Mouse (Mus musculus) limb, embryonic 14.5 days (tissue): ENCODE results near the gene Slc3a2. TPM values are rescaled to one million over a fixed set of nuclear protein-coding genes. Genes with fewer than 3 reads are reported as not detected.

ENCODE experiments used
- ATAC-seq: fragments of 200-750 bp; cut with Nextera tagmentation; 2 replicates; pipeline ENCODE4 v1.8.0; 2017; ENCODE audit warnings: low read depth, moderate number of reproducible peaks, moderate TSS enrichment; ENCODE audit not compliant: low FRiP score
- DNase-seq: peaks from one replicate; pipeline ENCODE4 v3.0.0-alpha.2; 2015; ENCODE audit warnings: low spot score
- H3K27ac ChIP-seq: fragments of 300-500 bp; sonication (generic); replicated peaks from 2 replicates; pipeline ENCODE4 v1.5.1; 2014; ENCODE audit warnings: low read depth, mild to moderate bottlenecking, low read length, moderate library complexity, mixed read lengths
- H3K27me3 ChIP-seq: fragments of 300-500 bp; sonication (generic); 2 replicates; pipeline ENCODE4 v1.6.1; 2014; ENCODE audit warnings: low read length, mixed read lengths; ENCODE audit not compliant: control insufficient read depth, insufficient read depth
- H3K36me3 ChIP-seq: fragments of 300-500 bp; sonication (generic); 2 replicates; pipeline ENCODE4 v1.6.1; 2014; ENCODE audit warnings: mild to moderate bottlenecking, low read length, moderate library complexity, mixed read lengths; ENCODE audit not compliant: control insufficient read depth, insufficient read depth
- H3K4me1 ChIP-seq: fragments of 300-500 bp; sonication (generic); 2 replicates; pipeline ENCODE4 v1.6.1; 2014; ENCODE audit warnings: antibody characterized with exemption, low read length, mixed read lengths; ENCODE audit not compliant: control insufficient read depth, insufficient read depth
- H3K4me2 ChIP-seq: fragments of 300-500 bp; sonication (generic); replicated peaks from 2 replicates; pipeline ENCODE4 v1.6.1; 2014; ENCODE audit warnings: low read depth, mild to moderate bottlenecking, low read length, moderate library complexity; ENCODE audit not compliant: severe bottlenecking
- H3K4me3 ChIP-seq: fragments of 300-500 bp; sonication (generic); replicated peaks from 2 replicates; pipeline ENCODE4 v1.5.1; 2014; ENCODE audit warnings: low read length
- H3K9ac ChIP-seq: fragments of 300-500 bp; sonication (generic); 2 replicates; pipeline ENCODE4 v1.6.1; 2014; ENCODE audit warnings: mild to moderate bottlenecking, low read depth, low read length, moderate library complexity; ENCODE audit not compliant: severe bottlenecking
- H3K9me3 ChIP-seq: fragments of 300-500 bp; sonication (generic); 2 replicates; pipeline ENCODE4 v1.6.1; 2016; ENCODE audit warnings: low read length; ENCODE audit not compliant: control insufficient read depth
- POLR2A ChIP-seq: fragments of 200-500 bp; IDR thresholded peaks from 2 replicates; pipeline ENCODE4 v1.8.0; 2012; ENCODE audit warnings: inconsistent platforms, mild to moderate bottlenecking, moderate library complexity, borderline replicate concordance; ENCODE audit not compliant: insufficient read depth, insufficient read length; ENCODE audit errors: extremely low read depth
- WGBS: fragments of 180-500 bp; shearing (Covaris S2); extraction: QIAGEN DNeasy Blood & Tissue Kit; methylation state at CpG from one replicate; pipeline ENCODE4 v1.1.7; 2014; 5-methylcytosine and 5-hydroxymethylcytosine counted together
- microRNA-seq: library from miRNA; unstranded; fragments of <30 nt; microRNA quantifications from one replicate; pipeline ENCODE4, GENCODE M21; 2016
- polyA plus RNA-seq, 2 experiments: library from polyadenylated mRNA; depleted of rRNA in 1 of 2; stranded (reverse) in 1 of 2; unstranded in 1 of 2; fragments of >200 nt; fragmentation: Nextera tagmentation in 1 of 2; extraction: Ambion mirVana in 1 of 2; gene quantifications; 2 replicates each; pipeline versions ENCODE4 v1.2.1 to v1.2.3; 2012 to 2014

Gene Slc3a2
- polyA plus RNA-seq, 2 experiments, result 109 to 111 TPM

GRCm38 (mm10) chr19:8664859-8665258 lies 58.3 kb downstream of the Slc3a2 start:
- DNase-seq (no peak), ATAC-seq (no peak)
- peak overlapping the region; percentile 16 for H3K4me2 ChIP-seq
- H3K27ac ChIP-seq, result no peak overlapping the region
- no peaks in the 10 kb centered on the region for H3K9me3 ChIP-seq
- 93% methylated on average over 3 of the region's 3 CpGs for WGBS
- H3K4me3 ChIP-seq, result peak overlapping the region; percentile 17; the same call in 1 of the 2 replicates
- H3K4me1 ChIP-seq, result 0 out of 2 replicates have a peak, but pooled peaks cover 8% of the 10 kb centered on the region
- H3K36me3 ChIP-seq, result no peaks in the 10 kb centered on the region
- no peaks in the 10 kb centered on the region; the same call in 1 of the 2 replicates for H3K27me3 ChIP-seq
- H3K9ac ChIP-seq, result no peak overlapping the region
- TF ChIP-seq POLR2A, result no peak

- DNase-seq (no peak), ATAC-seq (no peak)
- Histone ChIP-seq H3K4me3 (peak overlapping the region; percentile 17), H3K27ac (no peak overlapping the region), H3K9ac (no peak overlapping the region), H3K27me3 (no peaks in the 10 kb centered on the region; the same call in 1 of the 2 replicates), H3K4me1 (0 out of 2 replicates have a peak, but pooled peaks cover 8% of the 10 kb centered on the region), H3K9me3 (no peaks in the 10 kb centered on the region), H3K4me2 (peak overlapping the region; percentile 16), H3K36me3 (no peaks in the 10 kb centered on the region)
- 31% methylated on average over 9 of the region's 10 CpGs for WGBS
- TF ChIP-seq POLR2A, result no peak
Measured at GRCm38 (mm10) chr19:8663911-8664421, 59.2 kb downstream of the Slc3a2 start.

DNA sequence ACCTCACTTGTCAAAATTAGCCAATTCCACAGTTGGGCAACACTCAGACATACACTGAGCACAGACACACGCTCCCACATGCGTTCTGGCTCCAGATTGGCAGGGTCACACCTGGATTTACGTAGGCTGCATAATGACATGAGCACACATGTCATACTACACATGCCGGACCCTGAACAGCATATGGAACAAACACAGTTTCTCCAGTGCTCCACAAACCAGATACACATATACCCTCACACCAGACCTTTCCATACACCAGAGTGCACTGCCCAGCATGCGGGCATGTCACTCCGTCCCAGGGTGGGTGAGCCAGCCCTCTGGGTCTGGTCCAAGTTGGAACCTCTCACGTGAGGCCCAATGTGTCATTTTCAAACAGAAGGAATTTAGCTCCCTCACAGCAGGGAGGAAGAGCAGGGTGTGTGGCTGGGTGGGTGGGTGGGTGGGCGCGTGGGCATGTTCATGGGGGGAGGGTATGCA lies 59.8 kb downstream of the Slc3a2 start, which contains the start of gene Chrm1:
Chrm1 (plus strand) TSS at position 430 of the 480 bp plus-strand sequence.
- Histone ChIP-seq H3K36me3 (no peaks in the 10 kb centered on the region), H3K27me3 (no peaks in the 10 kb centered on the region; the same call in 1 of the 2 replicates), H3K4me2 (peak within 1 kb of the TSS; percentile 87), H3K4me1 (0 out of 2 replicates have a peak, but pooled peaks cover 8% of the 10 kb centered on the region), H3K9ac (0 out of 2 replicates have a peak within 1 kb of the TSS, but pooled peaks have one; percentile 57), H3K4me3 (peak within 1 kb of the TSS; percentile 46), H3K9me3 (no peaks in the 10 kb centered on the region), H3K27ac (no peak within 1 kb of the TSS)
- no peak for ATAC-seq
- no peak for TF ChIP-seq POLR2A
- DNase-seq, result no peak
- WGBS, result 67% methylated on average over 9 of the region's 9 CpGs

DNA sequence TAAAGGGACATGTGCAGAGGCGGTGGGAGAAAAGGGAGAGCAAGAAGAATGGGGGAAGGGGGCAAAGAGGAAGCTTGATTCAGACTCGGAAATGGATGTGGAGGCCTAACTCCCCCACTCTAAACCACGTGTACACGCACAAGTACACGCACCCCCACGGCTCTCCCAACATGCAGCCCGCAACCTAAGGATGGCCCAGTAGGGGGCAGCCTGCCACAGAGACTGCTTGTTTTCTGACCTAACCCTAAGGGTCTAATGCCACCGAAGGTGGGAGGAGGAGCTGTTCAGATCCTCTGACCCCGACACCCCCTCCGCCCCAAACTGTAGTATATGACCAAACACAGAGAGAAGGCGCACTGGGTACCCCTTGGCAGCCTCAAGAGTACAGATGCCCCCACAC lies 60.8 kb downstream of the Slc3a2 start:
- H3K4me3 ChIP-seq, result peak overlapping the region; percentile 46
- TF ChIP-seq POLR2A, result no peak
- H3K9ac ChIP-seq, result peak overlapping the region; percentile 57
- H3K4me2 ChIP-seq, result peak overlapping the region; percentile 87
- DNase-seq, result peak; percentile 31
- ATAC-seq, result peak; percentile 44; the same call in 1 of the 2 replicates
- no peaks in the 10 kb centered on the region for H3K9me3 ChIP-seq
- no peaks in the 10 kb centered on the region; the same call in 1 of the 2 replicates for H3K27me3 ChIP-seq
- no peak overlapping the region for H3K27ac ChIP-seq
- H3K36me3 ChIP-seq, result no peaks in the 10 kb centered on the region
- H3K4me1 ChIP-seq, result 0 out of 2 replicates have a peak, but pooled peaks cover 8% of the 10 kb centered on the region
- WGBS, result 6% methylated on average over 11 of the region's 11 CpGs

DNA sequence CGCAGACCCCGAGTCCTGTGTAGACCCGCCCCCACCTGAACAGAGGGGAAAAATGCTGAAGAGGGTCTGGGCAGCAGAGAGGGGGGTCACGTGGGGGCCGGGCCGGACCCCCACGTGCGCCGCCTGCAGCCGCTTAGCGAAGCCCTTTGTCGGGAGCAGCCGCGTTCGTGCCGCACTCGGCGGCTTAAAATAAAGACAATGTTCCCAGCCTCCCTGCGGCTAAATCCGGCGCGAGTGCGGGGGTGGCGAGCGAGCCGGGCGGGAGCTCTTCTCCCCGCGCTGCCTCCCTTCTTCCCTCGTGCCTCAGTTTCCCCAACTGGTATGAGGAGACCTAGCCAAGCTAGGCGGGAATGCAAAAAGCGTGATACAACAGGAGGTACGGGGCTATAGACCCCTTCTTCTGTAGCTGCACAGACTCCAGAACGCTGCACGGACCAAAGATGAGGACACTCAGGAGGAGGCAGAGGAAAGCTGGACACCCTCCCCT lies 61.3 kb downstream of the Slc3a2 start:
- peak overlapping the region; percentile 46 for H3K4me3 ChIP-seq
- ATAC-seq (peak; percentile 66), DNase-seq (peak; percentile 32)
- H3K27ac ChIP-seq, result no peak overlapping the region
- H3K4me1 ChIP-seq, result 0 out of 2 replicates have a peak, but pooled peaks cover 8% of the 10 kb centered on the region
- H3K36me3 ChIP-seq, result no peaks in the 10 kb centered on the region
- no peak for TF ChIP-seq POLR2A
- no peaks in the 10 kb centered on the region; the same call in 1 of the 2 replicates for H3K27me3 ChIP-seq
- no peaks in the 10 kb centered on the region for H3K9me3 ChIP-seq
- peak overlapping the region; percentile 87 for H3K4me2 ChIP-seq
- WGBS, result 2% methylated on average over 35 of the region's 35 CpGs
- peak overlapping the region; percentile 57 for H3K9ac ChIP-seq

Small RNA genes lying within 50 kb of the gene (microRNA-seq; reads per million reads assigned to microRNA genes)
- gene Mir6992, result not detected

Other genes starting within 250 kb of the Slc3a2 start
Only the 30 nearest of the 32 such genes appear.
- 0.03 TPM in 1 of 2 replicates, not detected in the other for gene Slc22a8, start 132.1 kb downstream of the Slc3a2 start, polyA plus RNA-seq (2012; rRNA removed)
- gene Slc22a8, start 132.1 kb downstream of the Slc3a2 start, polyA plus RNA-seq (2014; fragmentation: Nextera tagmentation; extraction: Ambion mirVana), result not detected in 2 replicates
- 0.03 and 0.15 TPM in 2 replicates for gene Slc22a6, start 105.3 kb downstream of the Slc3a2 start, polyA plus RNA-seq (2012; rRNA removed)
- not detected in 2 replicates for gene Slc22a6, start 105.3 kb downstream of the Slc3a2 start, polyA plus RNA-seq (2014; fragmentation: Nextera tagmentation; extraction: Ambion mirVana)
- gene Chrm1, start 59.6 kb downstream of the Slc3a2 start, polyA plus RNA-seq (2012; rRNA removed), result 0.62 and 1.1 TPM in 2 replicates
- gene Chrm1, start 59.6 kb downstream of the Slc3a2 start, polyA plus RNA-seq (2014; fragmentation: Nextera tagmentation; extraction: Ambion mirVana), result 0.36 and 0.56 TPM in 2 replicates
- 66.4 and 66.6 TPM in 2 replicates for gene Wdr74, start 12.5 kb upstream of the Slc3a2 start, polyA plus RNA-seq (2012; rRNA removed)
- gene Wdr74, start 12.5 kb upstream of the Slc3a2 start, polyA plus RNA-seq (2014; fragmentation: Nextera tagmentation; extraction: Ambion mirVana), result 85.5 and 87.2 TPM in 2 replicates
- gene 1700092M07Rik, start 17.3 kb upstream of the Slc3a2 start, polyA plus RNA-seq (2012; rRNA removed), result 1.6 and 3.2 TPM in 2 replicates
- 1.6 and 2.1 TPM in 2 replicates for gene 1700092M07Rik, start 17.3 kb upstream of the Slc3a2 start, polyA plus RNA-seq (2014; fragmentation: Nextera tagmentation; extraction: Ambion mirVana)
- gene Stx5a, start 18.0 kb upstream of the Slc3a2 start, polyA plus RNA-seq (2012; rRNA removed), result 188 and 197 TPM in 2 replicates
- 161 and 174 TPM in 2 replicates for gene Stx5a, start 18.0 kb upstream of the Slc3a2 start, polyA plus RNA-seq (2014; fragmentation: Nextera tagmentation; extraction: Ambion mirVana)
- gene Nxf1, start 33.7 kb upstream of the Slc3a2 start, polyA plus RNA-seq (2012; rRNA removed), result 263 and 265 TPM in 2 replicates
- gene Nxf1, start 33.7 kb upstream of the Slc3a2 start, polyA plus RNA-seq (2014; fragmentation: Nextera tagmentation; extraction: Ambion mirVana), result 168 and 187 TPM in 2 replicates
- 192 and 275 TPM in 2 replicates for gene Tmem223, start 47.6 kb upstream of the Slc3a2 start, polyA plus RNA-seq (2012; rRNA removed)
- 177 and 220 TPM in 2 replicates for gene Tmem223, start 47.6 kb upstream of the Slc3a2 start, polyA plus RNA-seq (2014; fragmentation: Nextera tagmentation; extraction: Ambion mirVana)
- 63.5 and 97.1 TPM in 2 replicates for gene Tmem179b, start 51.1 kb upstream of the Slc3a2 start, polyA plus RNA-seq (2012; rRNA removed)
- 83.6 and 84.2 TPM in 2 replicates for gene Tmem179b, start 51.1 kb upstream of the Slc3a2 start, polyA plus RNA-seq (2014; fragmentation: Nextera tagmentation; extraction: Ambion mirVana)
- gene Taf6l, start 63.0 kb upstream of the Slc3a2 start, polyA plus RNA-seq (2012; rRNA removed), result 22.4 and 29.1 TPM in 2 replicates
- gene Taf6l, start 63.0 kb upstream of the Slc3a2 start, polyA plus RNA-seq (2014; fragmentation: Nextera tagmentation; extraction: Ambion mirVana), result 21.3 and 21.8 TPM in 2 replicates
- 135 and 140 TPM in 2 replicates for gene Polr2g, start 75.2 kb upstream of the Slc3a2 start, polyA plus RNA-seq (2012; rRNA removed)
- 153 and 165 TPM in 2 replicates for gene Polr2g, start 75.2 kb upstream of the Slc3a2 start, polyA plus RNA-seq (2014; fragmentation: Nextera tagmentation; extraction: Ambion mirVana)
- 3.5 and 3.9 TPM in 2 replicates for gene Zbtb3, start 79.2 kb upstream of the Slc3a2 start, polyA plus RNA-seq (2012; rRNA removed)
- 5.3 and 5.6 TPM in 2 replicates for gene Zbtb3, start 79.2 kb upstream of the Slc3a2 start, polyA plus RNA-seq (2014; fragmentation: Nextera tagmentation; extraction: Ambion mirVana)
- 48.3 and 54.3 TPM in 2 replicates for gene Ttc9c, start 96.0 kb upstream of the Slc3a2 start, polyA plus RNA-seq (2012; rRNA removed)
- 41.8 and 48.5 TPM in 2 replicates for gene Ttc9c, start 96.0 kb upstream of the Slc3a2 start, polyA plus RNA-seq (2014; fragmentation: Nextera tagmentation; extraction: Ambion mirVana)
- gene Hnrnpul2, start 96.6 kb upstream of the Slc3a2 start, polyA plus RNA-seq (2012; rRNA removed), result 59.4 and 88.6 TPM in 2 replicates
- 9.5 and 9.6 TPM in 2 replicates for gene Hnrnpul2, start 96.6 kb upstream of the Slc3a2 start, polyA plus RNA-seq (2014; fragmentation: Nextera tagmentation; extraction: Ambion mirVana)
- 0.51 and 3.0 TPM in 2 replicates for gene AC129217.1, start 106.4 kb upstream of the Slc3a2 start, polyA plus RNA-seq (2012; rRNA removed)
- gene AC129217.1, start 106.4 kb upstream of the Slc3a2 start, polyA plus RNA-seq (2014; fragmentation: Nextera tagmentation; extraction: Ambion mirVana), result not detected in 2 replicates
- gene Bscl2, start 114.1 kb upstream of the Slc3a2 start, polyA plus RNA-seq (2012; rRNA removed), result 48.2 and 63.5 TPM in 2 replicates
- gene Bscl2, start 114.1 kb upstream of the Slc3a2 start, polyA plus RNA-seq (2014; fragmentation: Nextera tagmentation; extraction: Ambion mirVana), result 50.2 and 51.3 TPM in 2 replicates
- 2.2 and 2.5 TPM in 2 replicates for gene Gng3, start 115.8 kb upstream of the Slc3a2 start, polyA plus RNA-seq (2012; rRNA removed)
- 4.2 and 5.0 TPM in 2 replicates for gene Gng3, start 115.8 kb upstream of the Slc3a2 start, polyA plus RNA-seq (2014; fragmentation: Nextera tagmentation; extraction: Ambion mirVana)
- gene Lrrn4cl, start 127.4 kb upstream of the Slc3a2 start, polyA plus RNA-seq (2012; rRNA removed), result 1.9 and 2.1 TPM in 2 replicates
- 0.70 and 1.6 TPM in 2 replicates for gene Lrrn4cl, start 127.4 kb upstream of the Slc3a2 start, polyA plus RNA-seq (2014; fragmentation: Nextera tagmentation; extraction: Ambion mirVana)
- gene Ubxn1, start 148.1 kb upstream of the Slc3a2 start, polyA plus RNA-seq (2012; rRNA removed), result 84.2 and 127 TPM in 2 replicates
- gene Ubxn1, start 148.1 kb upstream of the Slc3a2 start, polyA plus RNA-seq (2014; fragmentation: Nextera tagmentation; extraction: Ambion mirVana), result 154 and 166 TPM in 2 replicates
- gene Uqcc3, start 157.6 kb upstream of the Slc3a2 start, polyA plus RNA-seq (2012; rRNA removed), result 33.9 and 51.3 TPM in 2 replicates
- gene Uqcc3, start 157.6 kb upstream of the Slc3a2 start, polyA plus RNA-seq (2014; fragmentation: Nextera tagmentation; extraction: Ambion mirVana), result 65.9 and 70.1 TPM in 2 replicates
- 6.0 and 6.1 TPM in 2 replicates for gene Lbhd1, start 160.4 kb upstream of the Slc3a2 start, polyA plus RNA-seq (2012; rRNA removed)
- 59.6 and 70.0 TPM in 2 replicates for gene Lbhd1, start 160.4 kb upstream of the Slc3a2 start, polyA plus RNA-seq (2014; fragmentation: Nextera tagmentation; extraction: Ambion mirVana)
- not detected in 2 replicates for gene Gm49403, start 160.6 kb upstream of the Slc3a2 start, polyA plus RNA-seq (2012; rRNA removed)
- not detected in 2 replicates for gene Gm49403, start 160.6 kb upstream of the Slc3a2 start, polyA plus RNA-seq (2014; fragmentation: Nextera tagmentation; extraction: Ambion mirVana)
- gene 1810009A15Rik, start 165.5 kb upstream of the Slc3a2 start, polyA plus RNA-seq (2012; rRNA removed), result 50.1 and 92.1 TPM in 2 replicates
- gene 1810009A15Rik, start 165.5 kb upstream of the Slc3a2 start, polyA plus RNA-seq (2014; fragmentation: Nextera tagmentation; extraction: Ambion mirVana), result 80.2 and 87.6 TPM in 2 replicates
- gene Gm49416, start 165.6 kb upstream of the Slc3a2 start, polyA plus RNA-seq (2012; rRNA removed), result 0.38 TPM in 1 of 2 replicates, not detected in the other
- 0.50 TPM in 1 of 2 replicates, not detected in the other for gene Gm49416, start 165.6 kb upstream of the Slc3a2 start, polyA plus RNA-seq (2014; fragmentation: Nextera tagmentation; extraction: Ambion mirVana)
- 34.5 and 46.5 TPM in 2 replicates for gene Ints5, start 169.6 kb upstream of the Slc3a2 start, polyA plus RNA-seq (2012; rRNA removed)
- 33.4 and 36.6 TPM in 2 replicates for gene Ints5, start 169.6 kb upstream of the Slc3a2 start, polyA plus RNA-seq (2014; fragmentation: Nextera tagmentation; extraction: Ambion mirVana)
- gene Ganab, start 174.7 kb upstream of the Slc3a2 start, polyA plus RNA-seq (2012; rRNA removed), result 212 and 265 TPM in 2 replicates
- gene Ganab, start 174.7 kb upstream of the Slc3a2 start, polyA plus RNA-seq (2014; fragmentation: Nextera tagmentation; extraction: Ambion mirVana), result 91.7 and 99.6 TPM in 2 replicates
- 116 and 142 TPM in 2 replicates for gene B3gat3, start 197.0 kb upstream of the Slc3a2 start, polyA plus RNA-seq (2012; rRNA removed)
- 39.7 and 43.0 TPM in 2 replicates for gene B3gat3, start 197.0 kb upstream of the Slc3a2 start, polyA plus RNA-seq (2014; fragmentation: Nextera tagmentation; extraction: Ambion mirVana)
- gene Rom1, start 206.0 kb upstream of the Slc3a2 start, polyA plus RNA-seq (2012; rRNA removed), result 5.2 and 7.1 TPM in 2 replicates
- 2.0 and 2.4 TPM in 2 replicates for gene Rom1, start 206.0 kb upstream of the Slc3a2 start, polyA plus RNA-seq (2014; fragmentation: Nextera tagmentation; extraction: Ambion mirVana)
- 62.1 and 74.9 TPM in 2 replicates for gene Eml3, start 206.2 kb upstream of the Slc3a2 start, polyA plus RNA-seq (2012; rRNA removed)
- gene Eml3, start 206.2 kb upstream of the Slc3a2 start, polyA plus RNA-seq (2014; fragmentation: Nextera tagmentation; extraction: Ambion mirVana), result 21.5 and 25.2 TPM in 2 replicates
- gene Mta2, start 218.5 kb upstream of the Slc3a2 start, polyA plus RNA-seq (2012; rRNA removed), result 63.4 and 76.5 TPM in 2 replicates
- gene Mta2, start 218.5 kb upstream of the Slc3a2 start, polyA plus RNA-seq (2014; fragmentation: Nextera tagmentation; extraction: Ambion mirVana), result 43.8 and 47.2 TPM in 2 replicates